Mouse (Mus musculus): ENCODE data around the gene Larp6.

DNA sequence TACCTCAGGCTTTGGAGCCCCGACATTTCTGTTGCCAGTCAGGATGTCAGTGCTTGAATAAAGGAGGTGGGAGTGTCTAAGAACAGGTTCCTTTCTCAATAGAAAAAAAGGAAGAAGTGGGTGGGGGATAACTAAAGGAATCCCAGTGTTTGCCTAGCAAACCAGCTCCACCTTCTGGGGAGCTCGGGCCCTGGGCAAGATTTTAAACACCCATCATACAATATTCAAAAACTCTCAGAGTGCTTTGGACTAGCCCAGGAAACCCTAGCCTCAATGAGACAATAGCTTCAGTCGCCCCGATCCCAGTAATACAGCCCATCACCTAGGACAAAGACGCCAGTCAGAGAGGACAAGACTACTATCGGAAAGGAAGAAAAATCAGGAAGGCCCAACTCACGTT, 25.4 kb upstream of the Larp6 start:
- TF ChIP-seq POLR2A (IDR thresholded peaks at IDR 0.05; ENCODE audit: insufficient read depth, low read length) = no peak
- TF ChIP-seq CTCF (IDR thresholded peaks at IDR 0.05; ENCODE audit: low read depth, low read length) = no peak
- no peak for TF ChIP-seq EP300 (IDR thresholded peaks at IDR 0.05; ENCODE audit: insufficient read depth, low read depth, low read length)
